Mouse (Mus musculus): ENCODE measurements around the gene Hic1. TPM values are rescaled to one million over a fixed set of nuclear protein-coding genes. Genes with fewer than 3 reads are reported as not detected.

Gene Hic1
- total RNA-seq, 1 experiment, result 2.1 TPM

- Histone ChIP-seq H3K9me3 (ENCODE audit: control insufficient read depth, insufficient read depth, low read depth, low read length) (no peaks in the 10 kb centered on the region), H3K4me1 (ENCODE audit: control insufficient read depth in 2 of 2, insufficient read depth in 2 of 2, low read length in 2 of 2, poor library complexity in 1 of 2) (peaks cover 2 to 16% of the 10 kb centered on the region in 2 experiments; a peak in 2 of 4 replicates), H3K27ac (ENCODE audit: insufficient read depth, low read depth, low read length, poor library complexity, severe bottlenecking) (no peak overlapping the region), H3K36me3 (ENCODE audit: control insufficient read depth, insufficient read depth, low read length, poor library complexity, severe bottlenecking) (peaks cover 5% of the 10 kb centered on the region; the same call in 1 of the 2 replicates), H3K9ac (ENCODE audit: insufficient read depth, low read depth, low read length, poor library complexity, severe bottlenecking) (no peak overlapping the region), H3K4me3 (ENCODE audit: insufficient read depth in 1 of 2, low read depth in 1 of 2, low read length in 2 of 2, poor library complexity in 1 of 2, severe bottlenecking in 1 of 2) (no peak overlapping the region)
- TF ChIP-seq ZC3H11A (IDR thresholded peaks at IDR 0.05; ENCODE audit: borderline replicate concordance, low read depth, low read length) (no peak), HCFC1 (IDR thresholded peaks at IDR 0.05; ENCODE audit: borderline replicate concordance, insufficient read depth, low read length) (no peak), MAFK (IDR thresholded peaks at IDR 0.05; ENCODE audit: insufficient read depth, low read depth, low read length) (no peak), ZNF384 (IDR thresholded peaks at IDR 0.05; ENCODE audit: low read depth, low read length) (no peak), CHD2 (IDR thresholded peaks at IDR 0.05; ENCODE audit: low read depth, low read length) (no peak)
- no peak for DNase-seq (ENCODE audit: low read depth, low spot score)
- in situ Hi-C loops (cut with MboI; ENCODE audit: low sequenced_read_pairs in 2 of 2, unreplicated experiment in 2 of 2), result no loop called here
These were observed 30.0 kb downstream of the Hic1 start for GRCm38 (mm10) chr11:75139122-75139963.

- TF ChIP-seq MAFK (IDR thresholded peaks at IDR 0.05; ENCODE audit: insufficient read depth, low read depth, low read length) (no peak), CHD2 (IDR thresholded peaks at IDR 0.05; ENCODE audit: low read depth, low read length) (no peak), ZC3H11A (IDR thresholded peaks at IDR 0.05; ENCODE audit: borderline replicate concordance, low read depth, low read length) (no peak), HCFC1 (IDR thresholded peaks at IDR 0.05; ENCODE audit: borderline replicate concordance, insufficient read depth, low read length) (no peak), ZNF384 (IDR thresholded peaks at IDR 0.05; ENCODE audit: low read depth, low read length) (no peak)
- Histone ChIP-seq H3K27ac (ENCODE audit: insufficient read depth, low read depth, low read length, poor library complexity, severe bottlenecking) (no peak overlapping the region), H3K9me3 (ENCODE audit: control insufficient read depth, insufficient read depth, low read depth, low read length) (no peaks in the 10 kb centered on the region), H3K36me3 (ENCODE audit: control insufficient read depth, insufficient read depth, low read length, poor library complexity, severe bottlenecking) (no peaks in the 10 kb centered on the region; the same call in 1 of the 2 replicates), H3K9ac (ENCODE audit: insufficient read depth, low read depth, low read length, poor library complexity, severe bottlenecking) (no peak overlapping the region), H3K4me3 (ENCODE audit: insufficient read depth in 1 of 2, low read depth in 1 of 2, low read length in 2 of 2, poor library complexity in 1 of 2, severe bottlenecking in 1 of 2) (no peak overlapping the region), H3K4me1 (ENCODE audit: control insufficient read depth in 2 of 2, insufficient read depth in 2 of 2, low read length in 2 of 2, poor library complexity in 1 of 2) (peaks cover 2 to 12% of the 10 kb centered on the region in 2 experiments; a peak in 2 of 4 replicates)
- in situ Hi-C loops (cut with MboI; ENCODE audit: low sequenced_read_pairs in 2 of 2, unreplicated experiment in 2 of 2), result no loop called here
- no peak for DNase-seq (ENCODE audit: low read depth, low spot score)
These were observed 32.5 kb downstream of the Hic1 start for GRCm38 (mm10) chr11:75136666-75137398.

- Histone ChIP-seq H3K9ac (ENCODE audit: insufficient read depth, low read depth, low read length, poor library complexity, severe bottlenecking) (no peak overlapping the region), H3K9me3 (ENCODE audit: control insufficient read depth, insufficient read depth, low read depth, low read length) (no peaks in the 10 kb centered on the region), H3K36me3 (ENCODE audit: control insufficient read depth, insufficient read depth, low read length, poor library complexity, severe bottlenecking) (no peaks in the 10 kb centered on the region), H3K4me1 (ENCODE audit: control insufficient read depth in 2 of 2, insufficient read depth in 2 of 2, low read length in 2 of 2, poor library complexity in 1 of 2) (peaks cover 0 to 9% of the 10 kb centered on the region in 2 experiments; a peak in 2 of 4 replicates), H3K4me3 (ENCODE audit: insufficient read depth in 1 of 2, low read depth in 1 of 2, low read length in 2 of 2, poor library complexity in 1 of 2, severe bottlenecking in 1 of 2) (no peak overlapping the region), H3K27ac (ENCODE audit: insufficient read depth, low read depth, low read length, poor library complexity, severe bottlenecking) (no peak overlapping the region)
- no peak for DNase-seq (ENCODE audit: low read depth, low spot score)
- TF ChIP-seq ZC3H11A (IDR thresholded peaks at IDR 0.05; ENCODE audit: borderline replicate concordance, low read depth, low read length) (no peak), HCFC1 (IDR thresholded peaks at IDR 0.05; ENCODE audit: borderline replicate concordance, insufficient read depth, low read length) (no peak), ZNF384 (IDR thresholded peaks at IDR 0.05; ENCODE audit: low read depth, low read length) (no peak), CHD2 (IDR thresholded peaks at IDR 0.05; ENCODE audit: low read depth, low read length) (no peak), MAFK (IDR thresholded peaks at IDR 0.05; ENCODE audit: insufficient read depth, low read depth, low read length) (no peak)
- in situ Hi-C loops (cut with MboI; ENCODE audit: low sequenced_read_pairs in 2 of 2, unreplicated experiment in 2 of 2), result no loop called here
These were observed 34.0 kb downstream of the Hic1 start for GRCm38 (mm10) chr11:75135358-75135757.

GRCm38 (mm10) chr11:75134485-75135068, 34.7 kb downstream of the Hic1 start:
- no peak for DNase-seq (ENCODE audit: low read depth, low spot score)
- Histone ChIP-seq H3K9ac (ENCODE audit: insufficient read depth, low read depth, low read length, poor library complexity, severe bottlenecking) (no peak overlapping the region), H3K4me3 (ENCODE audit: insufficient read depth in 1 of 2, low read depth in 1 of 2, low read length in 2 of 2, poor library complexity in 1 of 2, severe bottlenecking in 1 of 2) (no peak overlapping the region), H3K9me3 (ENCODE audit: control insufficient read depth, insufficient read depth, low read depth, low read length) (no peaks in the 10 kb centered on the region), H3K4me1 (ENCODE audit: control insufficient read depth in 2 of 2, insufficient read depth in 2 of 2, low read length in 2 of 2, poor library complexity in 1 of 2) (peaks cover 0 to 5% of the 10 kb centered on the region in 2 experiments; a peak in 2 of 4 replicates), H3K36me3 (ENCODE audit: control insufficient read depth, insufficient read depth, low read length, poor library complexity, severe bottlenecking) (no peaks in the 10 kb centered on the region), H3K27ac (ENCODE audit: insufficient read depth, low read depth, low read length, poor library complexity, severe bottlenecking) (no peak overlapping the region)
- in situ Hi-C loops (cut with MboI; ENCODE audit: low sequenced_read_pairs in 2 of 2, unreplicated experiment in 2 of 2), result no loop called here
- no peak for TF ChIP-seq CHD2 (IDR thresholded peaks at IDR 0.05; ENCODE audit: low read depth, low read length)
- no peak for TF ChIP-seq HCFC1 (IDR thresholded peaks at IDR 0.05; ENCODE audit: borderline replicate concordance, insufficient read depth, low read length)
- no peak for TF ChIP-seq ZNF384 (IDR thresholded peaks at IDR 0.05; ENCODE audit: low read depth, low read length)
- no peak for TF ChIP-seq ZC3H11A (IDR thresholded peaks at IDR 0.05; ENCODE audit: borderline replicate concordance, low read depth, low read length)
- no peak for TF ChIP-seq MAFK (IDR thresholded peaks at IDR 0.05; ENCODE audit: insufficient read depth, low read depth, low read length)
